Mouse (Mus musculus) kidney, postnatal 10 days (tissue): Measurements from ENCODE around the gene Helt.
A peak's percentile ranks its signal among the peaks of the same experiment; 100 is the strongest.
"Not testable (repeated sequence)": the region's sequence is repeated elsewhere in the genome, so short reads cannot be mapped to it uniquely, and the experiment has no call there.

Experiments
- DNase-seq: peaks from one replicate; pipeline ENCODE4 v3.0.0; 2021; ENCODE audit warnings: mixed read lengths

Gene Helt

DNA sequence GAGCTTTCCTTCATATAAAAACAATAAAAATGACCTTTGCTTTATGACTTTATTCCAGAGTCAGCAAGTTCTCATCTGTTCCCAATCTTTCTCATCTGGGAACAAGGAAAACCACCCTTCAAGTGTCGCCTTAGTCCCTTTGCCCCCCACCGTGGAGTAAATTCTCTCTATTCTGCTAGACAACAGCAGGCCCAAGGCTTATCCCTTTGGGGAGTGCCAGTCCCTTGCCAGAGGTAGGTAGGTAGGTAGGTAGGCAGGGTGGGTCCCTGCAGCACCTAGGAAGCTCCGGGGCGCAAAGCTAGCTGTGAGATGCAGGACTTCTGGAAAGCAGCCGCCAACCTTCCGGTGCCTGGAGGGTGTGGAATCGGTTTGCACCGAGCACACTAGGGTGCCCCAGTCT, 1.5 kb upstream of the Helt start:
- DNase-seq, result no peak

DNA sequence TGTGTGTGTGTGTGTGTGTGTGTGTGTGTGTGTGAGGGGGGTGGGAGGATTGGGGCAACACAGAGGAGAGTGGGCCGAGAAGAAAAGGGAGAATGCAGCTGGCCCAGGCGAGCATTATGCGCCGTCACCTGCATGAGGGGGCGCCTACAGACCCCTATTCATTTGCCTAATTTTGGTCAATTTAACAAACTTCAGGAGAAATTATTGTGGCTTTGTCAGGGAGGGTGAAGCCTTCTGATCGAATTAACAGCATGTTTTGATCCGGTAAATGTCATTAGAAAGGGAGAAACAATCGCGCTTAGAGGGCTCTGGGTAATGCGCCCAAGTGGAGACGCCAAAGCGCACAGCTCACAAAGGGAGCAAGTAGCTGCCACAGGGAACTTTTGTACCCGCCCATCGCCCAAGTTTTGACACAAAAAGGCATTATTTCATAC, 647 bp upstream of the Helt start:
- DNase-seq, result no peak

GRCm38 (mm10) chr8:46293741-46294151, 725 bp downstream of the Helt start:
- no peak for DNase-seq

DNA sequence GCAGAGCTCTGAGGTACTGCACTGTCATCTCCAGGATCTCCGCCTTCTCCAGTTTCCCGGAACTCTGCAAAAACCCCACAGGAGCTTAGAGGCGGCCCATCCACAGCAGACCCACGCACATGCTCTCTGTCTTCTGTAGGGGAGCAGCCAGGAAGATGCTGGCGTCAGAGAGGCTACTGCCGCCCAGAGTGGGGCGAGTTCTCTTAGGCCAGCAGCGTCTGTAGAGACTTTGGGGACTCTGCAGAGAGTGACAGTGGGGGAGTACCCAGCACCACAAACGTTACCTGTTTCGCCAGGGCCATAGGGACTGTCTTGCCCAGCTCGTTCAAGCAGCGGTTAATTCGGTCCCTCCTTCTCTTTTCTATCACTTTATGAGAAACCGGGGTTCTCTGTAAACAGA, 1.3 kb downstream of the Helt start:
- DNase-seq, result no peak

DNA sequence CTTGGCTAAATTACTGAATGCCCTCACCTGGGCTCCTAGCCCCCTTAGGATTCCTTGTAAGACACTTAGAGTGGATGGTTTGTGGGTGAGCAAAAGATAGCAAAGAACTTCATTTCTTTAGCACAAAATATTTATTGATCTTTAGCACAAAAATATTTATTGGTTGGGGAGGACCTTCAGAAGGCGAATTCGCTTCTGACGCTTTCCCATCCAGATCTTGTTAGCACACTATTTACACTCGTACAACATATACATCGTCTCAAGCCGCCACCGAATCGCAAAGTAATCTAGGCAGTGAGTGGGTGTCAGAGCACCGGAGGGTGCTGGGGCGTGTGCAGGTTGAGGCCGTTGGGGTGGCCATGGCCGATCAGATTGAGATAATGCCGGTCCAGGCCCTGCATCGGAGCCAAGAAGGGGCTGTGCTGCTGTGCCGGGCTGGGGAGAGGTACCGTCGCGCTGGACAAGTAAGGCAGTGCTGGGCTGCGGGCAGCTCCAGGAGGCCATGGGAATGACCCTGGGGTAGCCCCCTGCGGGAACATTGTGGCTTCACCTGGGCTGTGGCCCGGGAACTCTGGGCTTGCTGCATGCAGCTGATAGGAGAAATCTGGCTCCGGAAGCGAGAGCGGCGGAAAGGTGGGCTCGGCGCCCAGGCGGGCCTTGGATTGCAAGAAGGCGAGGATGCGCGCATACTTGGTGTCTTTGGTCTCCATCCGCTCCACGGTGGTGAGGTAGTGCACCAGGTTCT, 2.4 kb downstream of the Helt start:
- DNase-seq, result no peak

DNA sequence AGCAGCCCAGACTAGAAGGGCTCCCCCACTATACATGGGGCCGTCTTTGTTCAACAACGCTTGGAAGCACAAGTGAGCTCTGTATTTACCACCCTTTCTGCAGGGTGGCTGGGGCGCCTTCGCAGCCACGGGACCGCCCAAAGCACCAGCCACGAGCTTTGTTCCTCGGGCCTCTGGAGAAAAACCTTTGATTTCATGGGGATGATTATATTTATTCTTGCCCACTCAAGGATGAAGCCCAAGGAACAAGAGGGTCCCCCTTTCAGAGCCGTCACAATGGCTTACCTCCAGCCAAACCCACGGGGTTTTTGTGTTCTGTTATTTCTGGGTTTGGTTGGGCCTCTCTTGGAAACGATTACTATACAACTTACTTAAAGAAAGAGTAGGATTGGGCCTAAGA, 5.2 kb downstream of the Helt start:
- DNase-seq, result no peak

DNA sequence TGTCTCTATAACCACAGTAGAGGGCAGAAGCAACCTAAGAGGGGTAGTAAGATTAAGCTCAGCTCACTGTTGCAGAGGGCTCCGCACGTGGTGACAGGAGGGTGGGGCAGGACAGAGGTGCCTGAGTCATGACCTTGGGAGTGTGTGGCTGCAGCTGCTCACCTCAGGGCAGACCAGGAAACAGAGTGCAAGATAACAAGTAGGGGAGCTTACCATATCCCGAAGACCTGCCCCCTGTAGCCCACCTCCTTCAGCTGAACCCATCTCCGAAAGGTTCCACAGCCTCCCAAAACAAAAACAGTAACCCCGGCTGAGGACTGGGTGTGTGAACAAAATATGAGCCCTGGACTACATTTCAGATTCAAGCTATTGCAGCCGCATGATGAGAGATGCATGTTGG, 6.5 kb downstream of the Helt start:
- DNase-seq, result no peak

DNA sequence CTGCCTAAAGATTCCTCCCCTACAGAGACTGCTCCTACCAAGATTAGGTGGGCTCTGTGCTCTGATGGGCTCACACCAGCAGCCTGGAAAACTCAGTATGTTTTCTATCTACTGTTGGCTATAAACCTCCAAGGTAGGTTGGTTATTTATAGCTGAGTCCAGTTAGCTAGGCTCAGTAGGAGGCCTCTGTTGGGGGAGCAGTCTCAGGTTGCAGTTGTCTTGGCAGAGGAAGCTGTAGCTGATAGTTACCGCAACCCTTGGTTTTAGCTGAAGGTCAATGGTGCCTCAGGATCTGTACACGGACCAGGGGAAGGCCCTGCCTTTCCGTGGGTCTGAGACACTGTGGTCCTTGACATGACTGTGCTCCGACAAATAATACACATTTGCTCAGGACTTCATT, 8.5 kb downstream of the Helt start:
- no peak for DNase-seq

GRCm38 (mm10) chr8:46281536-46281935, 12.9 kb downstream of the Helt start:
- DNase-seq, result peak; percentile 86

GRCm38 (mm10) chr8:46276939-46277338, 17.5 kb downstream of the Helt start:
- no peak for DNase-seq

DNA sequence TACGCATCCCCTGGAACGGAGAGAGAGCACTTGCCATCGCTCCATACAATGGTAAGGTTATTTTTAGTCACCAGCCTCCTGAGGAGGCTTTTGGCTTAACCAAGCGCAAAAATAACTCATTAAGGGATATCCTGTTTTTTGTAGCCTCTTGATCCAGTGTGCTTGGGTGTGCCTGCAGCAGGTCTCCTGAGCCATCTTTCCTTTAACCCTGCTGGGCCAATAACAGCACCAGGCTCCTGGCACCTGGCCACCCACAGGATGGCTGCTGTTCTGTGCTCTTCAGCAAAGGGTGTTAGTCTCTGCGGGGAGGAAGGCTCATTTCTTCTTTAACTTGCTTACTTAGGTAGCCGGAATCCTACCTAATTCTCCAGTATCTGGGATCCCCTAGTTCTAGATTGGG, 23.7 kb downstream of the Helt start:
- peak; percentile 50 for DNase-seq

DNA sequence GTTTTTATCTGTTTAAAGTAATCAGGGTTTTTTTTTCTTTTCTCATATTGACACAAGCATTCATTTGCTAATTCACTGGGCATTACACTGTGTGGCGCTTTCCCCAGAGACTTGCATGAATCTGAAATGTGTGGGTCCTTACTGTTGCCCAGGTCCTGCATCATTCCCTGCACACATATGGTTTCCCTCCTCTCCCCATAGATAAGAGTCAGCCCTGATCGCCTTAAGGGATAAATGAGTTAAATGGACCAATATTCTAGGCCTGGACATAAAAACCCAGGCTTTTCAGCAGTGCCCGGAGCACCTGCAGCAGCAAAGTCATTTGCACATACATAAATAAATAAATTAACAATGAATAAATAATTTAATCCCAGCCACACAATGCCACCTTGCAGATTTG, 24.3 kb downstream of the Helt start:
- no peak for DNase-seq

- peak; percentile 36 for DNase-seq
Measured at GRCm38 (mm10) chr8:46266801-46267200, 27.7 kb downstream of the Helt start.

- DNase-seq, result not testable (repeated sequence)
Measured at GRCm38 (mm10) chr8:46264206-46264605, 30.3 kb downstream of the Helt start.

GRCm38 (mm10) chr8:46257921-46258682, 36.4 kb downstream of the Helt start:
- DNase-seq, result no peak

- no peak for DNase-seq
Measured at GRCm38 (mm10) chr8:46252456-46252855, 42.0 kb downstream of the Helt start.

GRCm38 (mm10) chr8:46251561-46251960, 42.9 kb downstream of the Helt start:
- DNase-seq, result no peak

- no peak for DNase-seq
Measured at GRCm38 (mm10) chr8:46246346-46246745, 48.1 kb downstream of the Helt start.

GRCm38 (mm10) chr8:46242946-46243345, 51.5 kb downstream of the Helt start:
- no peak for DNase-seq
